Mouse (Mus musculus): ENCODE data around the gene Jph3. TPM values are rescaled to one million over a fixed set of nuclear protein-coding genes. Genes with fewer than 3 reads are reported as not detected.

Gene Jph3
- polyA plus RNA-seq, 1 experiment, result 196 TPM

- Histone ChIP-seq H3K4me3 (ENCODE audit: insufficient read depth, low read length) (no peak overlapping the region), H3K4me1 (ENCODE audit: control insufficient read depth, insufficient read depth, low read length) (peaks cover 19% of the 10 kb centered on the region), H3K27ac (ENCODE audit: insufficient read depth, low read length) (no peak overlapping the region)
- TF ChIP-seq CTCF (IDR thresholded peaks at IDR 0.05; ENCODE audit: extremely low read depth, insufficient read depth, low read length) (no peak), POLR2A (IDR thresholded peaks at IDR 0.05; ENCODE audit: extremely low read depth, insufficient read depth, low read length) (no peak)
Measured at GRCm38 (mm10) chr8:121769095-121769494, 39.7 kb downstream of the Jph3 start.

- Histone ChIP-seq H3K4me3 (ENCODE audit: insufficient read depth, low read length) (no peak overlapping the region), H3K4me1 (ENCODE audit: control insufficient read depth, insufficient read depth, low read length) (peaks cover 19% of the 10 kb centered on the region), H3K27ac (ENCODE audit: insufficient read depth, low read length) (no peak overlapping the region)
- TF ChIP-seq POLR2A (IDR thresholded peaks at IDR 0.05; ENCODE audit: extremely low read depth, insufficient read depth, low read length) (no peak), CTCF (IDR thresholded peaks at IDR 0.05; ENCODE audit: extremely low read depth, insufficient read depth, low read length) (no peak)
Measured at GRCm38 (mm10) chr8:121769621-121770020, 40.2 kb downstream of the Jph3 start.

GRCm38 (mm10) chr8:121770845-121771752 is 41.7 kb downstream of the Jph3 start:
- H3K27ac ChIP-seq (ENCODE audit: insufficient read depth, low read length), result peak overlapping the region; percentile 74
- TF ChIP-seq CTCF (IDR thresholded peaks at IDR 0.05; ENCODE audit: extremely low read depth, insufficient read depth, low read length), result no peak
- no peak for TF ChIP-seq POLR2A (IDR thresholded peaks at IDR 0.05; ENCODE audit: extremely low read depth, insufficient read depth, low read length)
- peaks cover 19% of the 10 kb centered on the region for H3K4me1 ChIP-seq (ENCODE audit: control insufficient read depth, insufficient read depth, low read length)
- H3K4me3 ChIP-seq (ENCODE audit: insufficient read depth, low read length), result no peak overlapping the region

- Histone ChIP-seq H3K4me1 (ENCODE audit: control insufficient read depth, insufficient read depth, low read length) (peaks cover 27% of the 10 kb centered on the region), H3K4me3 (ENCODE audit: insufficient read depth, low read length) (no peak overlapping the region)
- TF ChIP-seq CTCF (IDR thresholded peaks at IDR 0.05; ENCODE audit: extremely low read depth, insufficient read depth, low read length) (no peak), POLR2A (IDR thresholded peaks at IDR 0.05; ENCODE audit: extremely low read depth, insufficient read depth, low read length) (no peak)
Measured at GRCm38 (mm10) chr8:121773876-121774275, 44.5 kb downstream of the Jph3 start.

GRCm38 (mm10) chr8:121782493-121782892 is 53.1 kb downstream of the Jph3 start:
- TF ChIP-seq POLR2A (IDR thresholded peaks at IDR 0.05; ENCODE audit: extremely low read depth, insufficient read depth, low read length) (no peak), CTCF (IDR thresholded peaks at IDR 0.05; ENCODE audit: extremely low read depth, insufficient read depth, low read length) (no peak)
- Histone ChIP-seq H3K27ac (ENCODE audit: insufficient read depth, low read length) (no peak overlapping the region), H3K4me3 (ENCODE audit: insufficient read depth, low read length) (no peak overlapping the region), H3K4me1 (ENCODE audit: control insufficient read depth, insufficient read depth, low read length) (peaks cover 17% of the 10 kb centered on the region)

More at GRCm38 (mm10) chr8:121773876-121774275, 44.5 kb downstream of the Jph3 start:
- H3K27ac ChIP-seq (ENCODE audit: insufficient read depth, low read length), result no peak overlapping the region

- peaks cover 17% of the 10 kb centered on the region for H3K4me1 ChIP-seq (ENCODE audit: control insufficient read depth, insufficient read depth, low read length)
- H3K4me3 ChIP-seq (ENCODE audit: insufficient read depth, low read length), result no peak overlapping the region
- TF ChIP-seq CTCF (IDR thresholded peaks at IDR 0.05; ENCODE audit: extremely low read depth, insufficient read depth, low read length), result no peak
- no peak for TF ChIP-seq POLR2A (IDR thresholded peaks at IDR 0.05; ENCODE audit: extremely low read depth, insufficient read depth, low read length)
- peak overlapping the region; percentile 71; the same call in 1 of the 2 replicates for H3K27ac ChIP-seq (ENCODE audit: insufficient read depth, low read length)
Measured at GRCm38 (mm10) chr8:121786542-121786941, 57.1 kb downstream of the Jph3 start.

GRCm38 (mm10) chr8:121788786-121789185 is 59.4 kb downstream of the Jph3 start:
- Histone ChIP-seq H3K27ac (ENCODE audit: insufficient read depth, low read length) (no peak overlapping the region), H3K4me1 (ENCODE audit: control insufficient read depth, insufficient read depth, low read length) (peaks cover 17% of the 10 kb centered on the region), H3K4me3 (ENCODE audit: insufficient read depth, low read length) (no peak overlapping the region)
- TF ChIP-seq CTCF (IDR thresholded peaks at IDR 0.05; ENCODE audit: extremely low read depth, insufficient read depth, low read length), result no peak
- TF ChIP-seq POLR2A (IDR thresholded peaks at IDR 0.05; ENCODE audit: extremely low read depth, insufficient read depth, low read length), result no peak

- H3K4me3 ChIP-seq (ENCODE audit: insufficient read depth, low read length), result no peak overlapping the region
- no peak for TF ChIP-seq POLR2A (IDR thresholded peaks at IDR 0.05; ENCODE audit: extremely low read depth, insufficient read depth, low read length)
- no peak for TF ChIP-seq CTCF (IDR thresholded peaks at IDR 0.05; ENCODE audit: extremely low read depth, insufficient read depth, low read length)
- peak overlapping the region; percentile 70 for H3K27ac ChIP-seq (ENCODE audit: insufficient read depth, low read length)
- peaks cover 3% of the 10 kb centered on the region for H3K4me1 ChIP-seq (ENCODE audit: control insufficient read depth, insufficient read depth, low read length)
Measured at GRCm38 (mm10) chr8:121792159-121792558, 62.7 kb downstream of the Jph3 start.

- no peak overlapping the region for H3K4me3 ChIP-seq (ENCODE audit: insufficient read depth, low read length)
- peaks cover 1% of the 10 kb centered on the region; the same call in 1 of the 2 replicates for H3K4me1 ChIP-seq (ENCODE audit: control insufficient read depth, insufficient read depth, low read length)
- no peak for TF ChIP-seq POLR2A (IDR thresholded peaks at IDR 0.05; ENCODE audit: extremely low read depth, insufficient read depth, low read length)
- TF ChIP-seq CTCF (IDR thresholded peaks at IDR 0.05; ENCODE audit: extremely low read depth, insufficient read depth, low read length), result no peak
- peak overlapping the region; percentile 70 for H3K27ac ChIP-seq (ENCODE audit: insufficient read depth, low read length)
Measured at GRCm38 (mm10) chr8:121792627-121793026, 63.2 kb downstream of the Jph3 start.

- Histone ChIP-seq H3K27ac (ENCODE audit: insufficient read depth, low read length) (no peak overlapping the region), H3K4me1 (ENCODE audit: control insufficient read depth, insufficient read depth, low read length) (peaks cover 1% of the 10 kb centered on the region; the same call in 1 of the 2 replicates), H3K4me3 (ENCODE audit: insufficient read depth, low read length) (no peak overlapping the region)
- TF ChIP-seq POLR2A (IDR thresholded peaks at IDR 0.05; ENCODE audit: extremely low read depth, insufficient read depth, low read length) (no peak), CTCF (IDR thresholded peaks at IDR 0.05; ENCODE audit: extremely low read depth, insufficient read depth, low read length) (no peak)
Measured at GRCm38 (mm10) chr8:121794151-121794550, 64.7 kb downstream of the Jph3 start.

Measured in cortical plate, adult 2 months (tissue).